Mouse (Mus musculus): ENCODE results near the gene Suds3. TPM values are rescaled to one million over a fixed set of nuclear protein-coding genes. Genes with fewer than 3 reads are reported as not detected.

The Suds3 gene
- polyA plus RNA-seq, 1 experiment: 45.1 TPM

DNA sequence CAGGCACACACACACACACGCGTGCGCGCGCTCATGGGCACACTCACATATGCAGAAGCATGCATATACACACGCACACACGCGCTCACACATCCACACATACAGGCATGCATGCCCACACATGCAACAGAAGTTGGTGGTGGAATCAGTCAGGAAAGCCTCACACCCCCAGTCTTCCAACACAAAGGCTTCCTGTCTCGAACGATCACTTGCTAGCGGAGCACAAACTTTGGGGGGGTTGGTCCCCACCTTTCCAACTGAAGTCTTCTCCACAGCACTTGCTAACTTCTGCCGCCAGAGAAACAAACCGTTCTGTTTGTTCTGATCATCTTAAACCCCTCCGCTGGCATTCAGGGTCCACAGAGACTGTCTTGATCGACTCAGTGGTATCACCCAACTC lies 14.8 kb upstream of the Suds3 start:
- Histone ChIP-seq H3K27ac (ENCODE audit: insufficient read depth, low read length) (no peak overlapping the region), H3K4me3 (ENCODE audit: extremely low read depth, insufficient read depth, insufficient read length) (no peak overlapping the region), H3K27me3 (ENCODE audit: control insufficient read depth, insufficient read depth, low read length) (no peaks in the 10 kb centered on the region), H3K36me3 (ENCODE audit: control insufficient read depth, insufficient read depth, low read length) (no peaks in the 10 kb centered on the region), H3K4me1 (ENCODE audit: control insufficient read depth, insufficient read depth, insufficient read length) (peaks cover 11% of the 10 kb centered on the region; the same call in 1 of the 2 replicates)
- no peak for TF ChIP-seq CTCF (IDR thresholded peaks at IDR 0.05; ENCODE audit: extremely low read depth, insufficient read depth, insufficient read length, insufficient replicate concordance)
- no peak for TF ChIP-seq POLR2A (IDR thresholded peaks at IDR 0.05; ENCODE audit: low read depth, low read length)
- no peak for DNase-seq (ENCODE audit: low read depth in 1 of 2, low spot score in 2 of 2)
- WGBS: 77% methylated on average over 15 of the region's 15 CpGs

DNA sequence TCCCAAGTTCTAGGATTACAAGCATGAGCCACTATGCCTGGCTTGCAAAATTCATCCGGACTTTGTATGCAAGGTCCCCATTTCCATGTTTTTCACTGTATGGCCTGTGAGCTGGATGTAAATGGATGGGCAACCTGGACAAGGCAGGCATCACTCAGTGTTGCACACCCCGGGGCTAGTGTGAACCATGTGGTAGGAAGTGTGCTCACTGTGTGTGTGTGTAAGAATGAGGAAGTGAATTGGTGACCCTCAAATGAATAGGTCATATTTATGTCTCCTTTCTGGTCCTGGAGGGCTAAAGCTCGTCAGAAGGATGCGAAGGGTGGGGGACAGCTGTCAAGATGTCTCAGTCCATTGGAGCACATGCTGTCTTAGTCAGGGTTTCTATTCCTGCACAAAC lies 11.1 kb upstream of the Suds3 start:
- Histone ChIP-seq H3K4me1 (ENCODE audit: control insufficient read depth, insufficient read depth, insufficient read length) (no peaks in the 10 kb centered on the region), H3K4me3 (ENCODE audit: extremely low read depth, insufficient read depth, insufficient read length) (no peak overlapping the region), H3K27ac (ENCODE audit: insufficient read depth, low read length) (no peak overlapping the region), H3K36me3 (ENCODE audit: control insufficient read depth, insufficient read depth, low read length) (no peaks in the 10 kb centered on the region), H3K27me3 (ENCODE audit: control insufficient read depth, insufficient read depth, low read length) (no peaks in the 10 kb centered on the region)
- no peak for DNase-seq (ENCODE audit: low read depth in 1 of 2, low spot score in 2 of 2)
- 54% methylated on average over 4 of the region's 4 CpGs for WGBS
- TF ChIP-seq CTCF (IDR thresholded peaks at IDR 0.05; ENCODE audit: extremely low read depth, insufficient read depth, insufficient read length, insufficient replicate concordance) (no peak), POLR2A (IDR thresholded peaks at IDR 0.05; ENCODE audit: low read depth, low read length) (no peak)

DNA sequence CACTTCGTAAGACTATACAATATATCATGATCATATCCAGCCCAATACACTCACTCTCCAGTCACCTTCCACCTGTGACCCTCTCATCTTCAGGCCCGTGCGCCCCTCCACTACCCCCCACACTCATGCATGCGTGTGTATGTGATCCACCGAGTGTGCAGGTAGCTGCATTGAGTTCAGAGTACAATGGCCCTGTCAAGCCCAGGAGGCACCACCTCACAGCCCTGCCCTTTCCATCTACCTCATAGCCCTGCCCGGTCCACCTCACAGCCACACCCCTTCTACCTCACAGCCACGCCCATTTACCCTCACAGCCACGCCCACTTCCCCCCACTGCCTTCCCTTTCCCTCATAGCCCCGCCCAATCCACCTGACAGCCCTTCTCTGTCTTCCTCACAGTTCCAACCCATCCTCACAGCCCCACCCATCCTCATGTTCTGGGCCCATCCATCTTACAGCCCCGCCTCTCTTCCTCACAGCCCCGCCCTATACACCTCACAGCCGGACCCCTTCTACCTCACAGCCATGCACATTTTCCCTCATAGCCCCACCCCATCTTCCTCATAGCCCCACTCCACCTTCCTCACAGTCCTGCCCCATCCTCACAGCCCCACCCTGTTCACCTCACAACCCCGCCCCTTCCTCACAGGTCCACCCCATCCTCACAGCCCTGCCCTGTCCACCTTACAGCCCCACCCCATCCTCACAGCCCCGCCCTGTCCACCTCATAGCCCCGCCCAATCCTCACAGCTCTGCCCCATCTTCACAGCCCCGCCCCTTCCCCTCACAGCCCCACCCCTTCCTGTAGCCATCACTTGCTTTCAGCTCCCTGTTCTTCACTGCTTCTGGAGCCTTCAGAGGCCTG lies 9.8 kb upstream of the Suds3 start:
- Histone ChIP-seq H3K27me3 (ENCODE audit: control insufficient read depth, insufficient read depth, low read length) (no peaks in the 10 kb centered on the region), H3K4me1 (ENCODE audit: control insufficient read depth, insufficient read depth, insufficient read length) (no peaks in the 10 kb centered on the region; the same call in 1 of the 2 replicates), H3K36me3 (ENCODE audit: control insufficient read depth, insufficient read depth, low read length) (no peaks in the 10 kb centered on the region), H3K4me3 (ENCODE audit: extremely low read depth, insufficient read depth, insufficient read length) (no peak overlapping the region), H3K27ac (ENCODE audit: insufficient read depth, low read length) (no peak overlapping the region)
- no peak for TF ChIP-seq POLR2A (IDR thresholded peaks at IDR 0.05; ENCODE audit: low read depth, low read length)
- WGBS: 88% methylated on average over 16 of the region's 16 CpGs
- no peak for DNase-seq (ENCODE audit: low read depth in 1 of 2, low spot score in 2 of 2)

DNA sequence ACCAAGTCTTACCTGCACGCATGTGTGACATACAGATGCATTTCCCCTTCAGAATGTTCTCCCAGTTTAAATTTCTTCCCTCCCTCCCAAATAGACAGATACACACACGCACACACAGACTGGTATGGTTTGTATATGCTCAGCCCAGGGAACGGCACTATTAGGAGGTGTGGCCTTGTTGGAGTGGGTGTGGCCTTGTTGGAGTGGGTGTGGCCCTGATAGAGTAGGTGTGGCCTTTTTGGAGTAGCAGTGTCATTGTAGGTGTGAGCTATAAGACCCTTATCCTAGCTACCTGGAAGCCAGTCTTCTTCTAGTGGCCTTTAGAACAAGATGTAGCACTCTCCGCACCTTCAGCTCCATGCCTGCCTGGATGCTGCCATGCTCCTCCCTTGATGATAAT lies 7.9 kb upstream of the Suds3 start:
- Histone ChIP-seq H3K36me3 (ENCODE audit: control insufficient read depth, insufficient read depth, low read length) (no peaks in the 10 kb centered on the region), H3K4me3 (ENCODE audit: extremely low read depth, insufficient read depth, insufficient read length) (no peak overlapping the region), H3K4me1 (ENCODE audit: control insufficient read depth, insufficient read depth, insufficient read length) (no peaks in the 10 kb centered on the region; the same call in 1 of the 2 replicates), H3K27ac (ENCODE audit: insufficient read depth, low read length) (no peak overlapping the region), H3K27me3 (ENCODE audit: control insufficient read depth, insufficient read depth, low read length) (no peaks in the 10 kb centered on the region; the same call in 1 of the 2 replicates)
- WGBS: 85% methylated on average over 4 of the region's 4 CpGs
- TF ChIP-seq POLR2A (IDR thresholded peaks at IDR 0.05; ENCODE audit: low read depth, low read length) (no peak), CTCF (IDR thresholded peaks at IDR 0.05; ENCODE audit: extremely low read depth, insufficient read depth, insufficient read length, insufficient replicate concordance) (no peak)
- DNase-seq (ENCODE audit: low read depth in 1 of 2, low spot score in 2 of 2): no peak

DNA sequence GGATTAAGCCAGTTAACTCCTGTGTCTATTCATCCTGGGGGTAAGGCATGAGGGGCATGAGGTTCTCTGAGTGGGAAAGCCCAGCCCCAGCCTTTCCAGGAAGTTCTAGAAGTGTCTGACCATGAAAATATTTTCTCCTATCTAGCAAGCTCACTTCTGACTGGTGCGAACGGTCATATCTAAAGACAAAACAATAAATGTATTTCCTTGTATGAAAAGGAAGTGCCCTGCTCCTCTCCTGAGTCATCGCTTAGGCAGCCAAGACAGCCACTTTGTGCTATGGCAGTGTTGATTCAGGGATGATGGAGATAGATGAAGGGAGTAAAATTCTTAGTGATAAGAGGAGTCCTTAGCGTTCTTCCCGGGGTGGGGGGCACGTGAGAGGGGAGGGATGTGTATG lies 7.2 kb upstream of the Suds3 start:
- DNase-seq (ENCODE audit: low read depth in 1 of 2, low spot score in 2 of 2): no peak
- Histone ChIP-seq H3K27me3 (ENCODE audit: control insufficient read depth, insufficient read depth, low read length) (no peaks in the 10 kb centered on the region; the same call in 1 of the 2 replicates), H3K27ac (ENCODE audit: insufficient read depth, low read length) (no peak overlapping the region), H3K4me1 (ENCODE audit: control insufficient read depth, insufficient read depth, insufficient read length) (no peaks in the 10 kb centered on the region; the same call in 1 of the 2 replicates), H3K4me3 (ENCODE audit: extremely low read depth, insufficient read depth, insufficient read length) (no peak overlapping the region), H3K36me3 (ENCODE audit: control insufficient read depth, insufficient read depth, low read length) (no peaks in the 10 kb centered on the region)
- WGBS: 83% methylated on average over 6 of the region's 6 CpGs
- TF ChIP-seq CTCF (IDR thresholded peaks at IDR 0.05; ENCODE audit: extremely low read depth, insufficient read depth, insufficient read length, insufficient replicate concordance): no peak

DNA sequence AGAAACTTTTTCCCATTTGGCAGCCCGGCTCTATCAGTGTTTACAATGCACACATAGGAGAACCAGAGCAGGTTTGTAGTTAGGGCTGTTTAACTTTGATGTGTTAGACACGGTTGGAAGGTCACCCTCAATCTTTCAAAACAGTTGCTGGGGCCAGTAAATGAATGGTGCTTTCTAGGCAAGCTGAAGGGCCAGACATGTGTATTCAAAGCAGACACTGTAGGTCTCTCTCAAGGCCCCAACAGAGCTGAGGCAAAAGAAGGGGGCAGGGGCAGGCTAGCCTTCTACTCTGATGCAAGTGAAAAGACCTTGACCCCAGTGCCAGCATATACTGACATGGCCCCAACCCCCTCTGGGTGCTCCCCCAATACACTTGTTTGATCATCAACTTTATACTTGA lies 5.7 kb upstream of the Suds3 start:
- 58% methylated on average over 2 of the region's 2 CpGs for WGBS
- no peaks in the 10 kb centered on the region; the same call in 1 of the 2 replicates for H3K4me1 ChIP-seq (ENCODE audit: control insufficient read depth, insufficient read depth, insufficient read length)
- no peaks in the 10 kb centered on the region for H3K36me3 ChIP-seq (ENCODE audit: control insufficient read depth, insufficient read depth, low read length)
- no peak for TF ChIP-seq CTCF (IDR thresholded peaks at IDR 0.05; ENCODE audit: extremely low read depth, insufficient read depth, insufficient read length, insufficient replicate concordance)
- TF ChIP-seq POLR2A (IDR thresholded peaks at IDR 0.05; ENCODE audit: low read depth, low read length): no peak
- no peak overlapping the region for H3K27ac ChIP-seq (ENCODE audit: insufficient read depth, low read length)
- no peak for DNase-seq (ENCODE audit: low read depth in 1 of 2, low spot score in 2 of 2)
- no peaks in the 10 kb centered on the region; the same call in 1 of the 2 replicates for H3K27me3 ChIP-seq (ENCODE audit: control insufficient read depth, insufficient read depth, low read length)
- H3K4me3 ChIP-seq (ENCODE audit: extremely low read depth, insufficient read depth, insufficient read length): no peak overlapping the region
